Mouse (Mus musculus) left cerebral cortex, adult 2 months (tissue): ENCODE measurements around the gene BC052040. TPM values are rescaled to one million over a fixed set of nuclear protein-coding genes. Genes with fewer than 3 reads are reported as not detected.

Source experiments
- DNase-seq, 2 experiments: peaks; one replicate each; pipeline ENCODE4 v3.0.0; 2021 to 2022; ENCODE audit warnings: low spot score in 2 of 2, mixed read lengths in 1 of 2; ENCODE audit errors: extremely low spot score in 1 of 2
- H3K27ac ChIP-seq: fragments of 200-600 bp; 2 replicates; pipeline ENCODE4 v1.8.1; 2022
- H3K4me3 ChIP-seq: fragments of 200-600 bp; 2 replicates; pipeline ENCODE4 v1.8.1; 2022
- CTCF ChIP-seq: fragments of 200-600 bp; IDR thresholded peaks from 2 replicates; pipeline ENCODE4 v1.8.1; 2022; ENCODE audit warnings: antibody characterized with exemption, mild to moderate bottlenecking, moderate library complexity
- intact Hi-C: fragments of 180-260 bp; cut with DNase I; formaldehyde crosslinking; loops from one replicate; pipeline ENCODE4 v1.15.1; 2025
- total RNA-seq, 2 experiments: library from RNA; stranded (reverse); gene quantifications; 2 replicates each; pipeline ENCODE4 v1.2.3; 2021

BC052040 gene
- total RNA-seq, 2 experiments from 2014 or later, result 6.1 to 8.1 TPM

DNA sequence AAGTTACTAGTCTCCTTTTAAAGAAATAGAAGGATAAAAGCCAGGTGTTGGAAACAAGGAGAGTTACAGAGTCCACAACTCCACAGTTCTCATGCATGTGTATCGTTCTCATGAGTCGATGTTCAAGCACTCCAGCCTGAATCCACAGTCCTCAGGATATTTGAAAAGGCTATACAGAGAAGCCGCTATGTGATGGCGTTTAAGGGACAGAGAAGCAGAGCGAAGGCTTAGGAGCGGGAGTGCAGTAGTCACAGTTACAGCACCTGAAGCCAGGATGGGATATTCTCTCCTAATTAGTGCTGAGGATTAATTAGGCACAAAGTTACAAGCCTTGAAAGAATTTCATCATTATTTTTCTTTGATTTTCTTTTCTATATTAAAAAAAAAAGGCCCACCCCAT lies 143.2 kb downstream of the BC052040 start:
- TF ChIP-seq CTCF, result no peak
- Histone ChIP-seq H3K4me3 (no peak overlapping the region), H3K27ac (no peak overlapping the region)
- no peak for DNase-seq
- intact Hi-C loops, result no loop called here

DNA sequence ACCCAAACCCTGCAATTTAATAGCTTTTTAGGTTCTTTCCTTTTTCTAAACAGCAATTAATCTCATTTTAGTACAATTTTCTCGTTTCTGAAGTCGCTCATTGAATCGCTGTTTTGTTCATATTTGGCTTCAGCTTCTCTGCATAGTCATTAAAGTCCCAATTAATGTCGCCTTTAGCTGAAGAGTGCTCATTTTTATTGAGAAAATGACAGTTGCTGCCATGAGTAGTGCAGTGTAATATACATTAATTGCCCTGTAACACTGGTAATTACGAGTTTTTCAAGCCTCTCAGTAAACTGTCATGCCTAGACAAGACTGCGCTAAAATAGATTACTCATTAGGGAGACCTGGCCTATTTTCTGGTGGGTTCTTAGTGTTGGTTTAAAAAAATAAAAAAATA lies 144.0 kb downstream of the BC052040 start:
- no peak for DNase-seq
- H3K27ac ChIP-seq, result no peak overlapping the region
- no peak overlapping the region for H3K4me3 ChIP-seq
- intact Hi-C loops, result no loop called here
- TF ChIP-seq CTCF, result no peak

- TF ChIP-seq CTCF, result no peak
- DNase-seq, result no peak
- Histone ChIP-seq H3K4me3 (no peak overlapping the region), H3K27ac (no peak overlapping the region)
- intact Hi-C loops, result no loop called here
These were observed 144.4 kb downstream of the BC052040 start for GRCm38 (mm10) chr2:115725926-115726325.

DNA sequence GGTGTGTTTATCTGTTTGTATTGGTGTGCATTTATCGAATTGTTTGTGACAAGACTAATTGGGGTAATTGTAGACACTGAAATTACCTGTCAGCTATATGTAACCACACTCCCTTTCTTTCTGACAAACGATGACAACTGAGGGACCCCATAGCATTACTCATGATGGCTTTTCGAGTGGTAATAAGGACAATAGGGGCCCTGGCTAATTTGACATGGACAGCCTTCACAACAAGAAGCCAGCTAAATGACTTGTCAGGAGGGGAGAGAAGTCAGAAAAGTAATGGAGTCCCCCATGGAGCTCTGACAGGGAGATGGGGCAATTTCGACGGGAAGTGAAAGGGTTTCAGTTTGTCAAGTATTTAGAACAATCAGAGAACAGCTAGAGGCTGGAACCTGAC lies 145.3 kb downstream of the BC052040 start:
- intact Hi-C loops, result no loop called here
- no peak for DNase-seq

DNA sequence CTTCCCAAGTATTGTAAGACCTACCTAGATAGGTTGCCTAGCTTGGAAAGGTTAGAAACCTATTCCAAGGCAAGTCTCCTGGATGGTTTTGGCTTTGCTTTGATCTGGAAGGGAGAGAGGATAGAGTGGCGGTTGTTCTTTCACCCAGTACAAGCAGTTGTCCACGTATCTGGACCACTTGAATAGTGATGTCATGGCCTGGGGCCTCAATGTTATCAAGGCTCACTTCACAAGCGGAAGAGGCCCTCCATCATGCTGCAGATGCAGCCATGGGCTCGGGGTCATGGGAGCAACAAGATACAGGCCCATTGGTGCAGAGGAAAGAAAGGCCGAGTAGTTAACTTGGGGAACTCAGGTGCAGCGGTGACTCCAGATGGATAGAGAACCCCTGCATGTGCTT lies 147.1 kb downstream of the BC052040 start:
- no peak for DNase-seq
- H3K27ac ChIP-seq, result no peak overlapping the region
- TF ChIP-seq CTCF, result no peak
- intact Hi-C loops, result no loop called here
- no peak overlapping the region for H3K4me3 ChIP-seq

More for the DNA sequence above, 145.3 kb downstream of the BC052040 start:
- no peak for TF ChIP-seq CTCF
- no peak overlapping the region for H3K27ac ChIP-seq
- no peak overlapping the region for H3K4me3 ChIP-seq

- intact Hi-C loops, result no loop called here
- H3K27ac ChIP-seq, result no peak overlapping the region
These were observed 149.0 kb downstream of the BC052040 start for GRCm38 (mm10) chr2:115730502-115730901.

GRCm38 (mm10) chr2:115731171-115731570 lies 149.7 kb downstream of the BC052040 start:
- intact Hi-C loops, result no loop called here

More at GRCm38 (mm10) chr2:115730502-115730901, 149.0 kb downstream of the BC052040 start:
- no peak overlapping the region for H3K4me3 ChIP-seq
- DNase-seq, result no peak
- no peak for TF ChIP-seq CTCF

GRCm38 (mm10) chr2:115732572-115732971 lies 151.1 kb downstream of the BC052040 start:
- intact Hi-C loops, result no loop called here
- Histone ChIP-seq H3K4me3 (no peak overlapping the region), H3K27ac (no peak overlapping the region)
- no peak for DNase-seq
- no peak for TF ChIP-seq CTCF

More at GRCm38 (mm10) chr2:115731171-115731570, 149.7 kb downstream of the BC052040 start:
- no peak for DNase-seq
- H3K4me3 ChIP-seq, result no peak overlapping the region
- H3K27ac ChIP-seq, result no peak overlapping the region
- no peak for TF ChIP-seq CTCF

DNA sequence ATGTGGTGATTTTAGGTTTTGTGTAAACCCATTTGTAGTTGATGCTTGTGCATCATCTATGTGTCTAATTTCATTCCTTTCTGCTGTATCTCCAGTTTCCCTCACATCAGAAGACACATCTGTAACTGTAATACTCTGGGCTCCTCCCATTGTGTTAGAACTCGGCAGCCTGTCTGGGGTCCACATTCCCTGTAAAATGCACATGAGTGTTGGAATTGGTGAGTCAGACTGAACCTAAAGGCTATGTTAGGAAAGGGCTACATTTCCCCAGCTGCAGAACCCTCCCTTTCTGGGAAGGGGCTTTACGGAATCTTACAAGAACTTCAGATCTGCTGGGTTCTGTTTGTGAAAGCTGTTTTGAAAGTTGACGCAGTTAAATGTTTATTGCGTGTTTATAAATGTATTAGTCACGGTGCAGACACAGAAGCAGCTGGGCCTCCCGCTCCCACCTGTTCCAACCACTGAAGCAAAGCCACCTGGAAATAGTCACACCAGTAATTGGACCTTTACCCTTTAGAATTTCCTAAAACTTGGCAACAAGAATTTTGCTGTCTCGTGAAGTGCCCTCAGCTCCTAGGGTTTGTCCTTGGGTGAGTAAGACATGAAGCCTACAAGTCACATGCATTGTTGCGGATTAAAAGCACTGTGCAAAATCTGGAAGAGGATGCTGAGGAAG lies 151.6 kb downstream of the BC052040 start:
- no peak for DNase-seq
- intact Hi-C loops, result no loop called here
- Histone ChIP-seq H3K4me3 (no peak overlapping the region), H3K27ac (no peak overlapping the region)
- TF ChIP-seq CTCF, result no peak

DNA sequence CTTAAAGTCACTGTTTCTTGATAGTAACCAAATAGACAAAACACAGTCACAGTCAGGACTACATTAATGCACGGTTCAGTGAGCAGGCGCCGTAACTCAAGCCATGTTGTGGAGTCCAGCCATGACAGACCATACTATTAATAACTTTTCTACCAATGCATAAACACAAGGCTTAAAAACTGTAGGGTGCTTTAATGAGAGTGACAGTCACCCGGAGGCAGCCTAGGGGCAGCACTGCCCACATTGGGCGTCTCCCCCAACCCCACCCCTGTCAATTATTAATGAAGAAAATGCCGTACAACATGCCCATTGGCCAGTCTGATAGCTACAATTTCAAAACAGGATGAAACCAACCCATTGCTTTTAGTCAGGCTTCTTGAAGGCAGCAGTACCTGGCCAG lies 153.3 kb downstream of the BC052040 start:
- no peak for DNase-seq
- no peak overlapping the region for H3K27ac ChIP-seq
- H3K4me3 ChIP-seq, result no peak overlapping the region
- no peak for TF ChIP-seq CTCF
- intact Hi-C loops, result no loop called here

GRCm38 (mm10) chr2:115736416-115736815 lies 154.9 kb downstream of the BC052040 start:
- no peak for DNase-seq
- intact Hi-C loops, result no loop called here
- no peak for TF ChIP-seq CTCF
- Histone ChIP-seq H3K4me3 (no peak overlapping the region), H3K27ac (no peak overlapping the region)

- DNase-seq, result no peak
- Histone ChIP-seq H3K27ac (no peak overlapping the region), H3K4me3 (no peak overlapping the region)
- intact Hi-C loops, result no loop called here
- TF ChIP-seq CTCF, result no peak
These were observed 156.4 kb downstream of the BC052040 start for GRCm38 (mm10) chr2:115737966-115738365.

GRCm38 (mm10) chr2:115742061-115742460 lies 160.5 kb downstream of the BC052040 start:
- no peak for DNase-seq
- Histone ChIP-seq H3K27ac (no peak overlapping the region), H3K4me3 (no peak overlapping the region)
- TF ChIP-seq CTCF, result no peak
- intact Hi-C loops, result no loop called here
